In genomic region chr7:112647417-112647816, GRCm38 (mm10) we compare ENCODE assay signal across 22 mouse cellular contexts. TPM values are rescaled to one million over a fixed set of nuclear protein-coding genes. Genes with fewer than 3 reads are reported as not detected.
"Had no signal": no experiment of that assay in that cellular context is flagged by ENCODE, and none has a peak within 500 bp of the region (broad histone marks: within the 10 kb centered on the region; RNA-seq: fewer than 3 reads in every experiment).

No protein-coding gene starts in this region.

- ATAC-seq: intestine, postnatal 0 days had no signal

- H3K4me1 ChIP-seq: limb, embryonic 12.5 days; limb, embryonic 15.5 days; neural tube, embryonic 12.5 days; neural tube, embryonic 15.5 days had no signal

- H3K4me2 ChIP-seq: limb, embryonic 12.5 days; limb, embryonic 15.5 days; liver, embryonic 13.5 days; lung, embryonic 14.5 days; midbrain, embryonic 11.5 days; neural tube, embryonic 12.5 days; neural tube, embryonic 15.5 days had no signal

- H3K27me3 ChIP-seq: limb, embryonic 12.5 days; limb, embryonic 15.5 days; liver, embryonic 13.5 days; neural tube, embryonic 12.5 days; neural tube, embryonic 15.5 days had no signal

- H3K36me3 ChIP-seq: limb, embryonic 12.5 days; limb, embryonic 15.5 days; liver, embryonic 13.5 days; neural tube, embryonic 12.5 days; neural tube, embryonic 15.5 days had no signal

- DNase-seq: kidney, adult 2 months; kidney, postnatal 25 days; layer of hippocampus, postnatal 36 days; left cerebral cortex, postnatal 4 days; liver, embryonic 13.5 days; lung, embryonic 14.5 days; lung, postnatal 10 days; midbrain, embryonic 14.5 days; retina, postnatal 1 day; right cerebral cortex, postnatal 25 days; thymus, adult 18-20 months; thymus, postnatal 4 days had no signal

- H3K9me3 ChIP-seq: limb, embryonic 12.5 days; limb, embryonic 15.5 days; liver, embryonic 13.5 days; neural tube, embryonic 12.5 days; neural tube, embryonic 15.5 days had no signal

- H3K4me3 ChIP-seq: left cerebral cortex, adult 2 months; limb, embryonic 12.5 days; limb, embryonic 15.5 days; liver, embryonic 13.5 days; neural tube, embryonic 12.5 days; neural tube, embryonic 15.5 days had no signal

- H3K27ac ChIP-seq: kidney, postnatal 0 days; left cerebral cortex, adult 2 months; limb, embryonic 12.5 days; limb, embryonic 15.5 days; liver, embryonic 13.5 days; neural tube, embryonic 12.5 days; neural tube, embryonic 15.5 days had no signal

- H3K9ac ChIP-seq: limb, embryonic 12.5 days; limb, embryonic 15.5 days; liver, embryonic 13.5 days; lung, embryonic 14.5 days; neural tube, embryonic 12.5 days; neural tube, embryonic 15.5 days had no signal

RNA-seq across cellular contexts. Expression of gene Tead1, which starts 31.7 kb away (rescaled TPM):
- total RNA-seq: megakaryocyte progenitor cell, adult 5-6 weeks; megakaryocyte-erythroid progenitor cell, adult 5-6 weeks had no signal
